Mouse (Mus musculus): Measurements from ENCODE around the gene Pde8a.

- no peak for TF ChIP-seq GATA1 (IDR thresholded peaks at IDR 0.05; ENCODE audit: borderline replicate concordance, low read length)
- no peak for TF ChIP-seq FLI1 (IDR thresholded peaks at IDR 0.05; ENCODE audit: low read length)
Measured at GRCm38 (mm10) chr7:81303682-81304081, 90.3 kb downstream of the Pde8a start.

Data from megakaryocyte, embryonic 14.5 days (primary cell).